Mouse (Mus musculus) midbrain, embryonic 15.5 days (tissue): ENCODE data around the gene Cilp. TPM values are rescaled to one million over a fixed set of nuclear protein-coding genes. Genes with fewer than 3 reads are reported as not detected.

Experiments used
- ATAC-seq: fragments of 200-750 bp; cut with Nextera tagmentation; replicated peaks from 2 replicates; pipeline ENCODE4 v1.8.0; 2017; ENCODE audit warnings: moderate TSS enrichment
- H3K27ac ChIP-seq: fragments of 300-500 bp; sonication (generic); 2 replicates; pipeline ENCODE4 v1.5.1; 2015; ENCODE audit warnings: mild to moderate bottlenecking, inconsistent platforms
- H3K27me3 ChIP-seq: fragments of 300-500 bp; sonication (generic); replicated peaks from 2 replicates; pipeline ENCODE4 v1.6.1; 2015; ENCODE audit warnings: inconsistent platforms
- H3K36me3 ChIP-seq: fragments of 300-500 bp; sonication (generic); replicated peaks from 2 replicates; pipeline ENCODE4 v1.6.1; 2015; ENCODE audit warnings: inconsistent platforms
- H3K4me1 ChIP-seq: fragments of 300-500 bp; sonication (generic); 2 replicates; pipeline ENCODE4 v1.6.1; 2015; ENCODE audit warnings: inconsistent platforms
- H3K4me2 ChIP-seq: fragments of 300-500 bp; sonication (generic); 2 replicates; pipeline ENCODE4 v1.6.1; 2015; ENCODE audit warnings: inconsistent platforms, mild to moderate bottlenecking, moderate library complexity
- H3K4me3 ChIP-seq: fragments of 300-500 bp; sonication (generic); 2 replicates; pipeline ENCODE4 v1.5.1; 2015; ENCODE audit warnings: mild to moderate bottlenecking, inconsistent platforms
- H3K9ac ChIP-seq: fragments of 300-500 bp; sonication (generic); 2 replicates; pipeline ENCODE4 v1.6.1; 2015; ENCODE audit warnings: mild to moderate bottlenecking, inconsistent platforms
- H3K9me3 ChIP-seq: fragments of 300-500 bp; sonication (generic); 2 replicates; pipeline ENCODE4 v1.6.1; 2016; ENCODE audit warnings: inconsistent platforms
- WGBS: fragments of 180-500 bp; shearing (Covaris S2); methylation state at CpG from one replicate; pipeline ENCODE4 v1.1.7; 2015; ENCODE audit warnings: mixed read lengths; 5-methylcytosine and 5-hydroxymethylcytosine counted together
- polyA plus RNA-seq: library from polyadenylated mRNA; unstranded; fragments of >200 nt; fragmentation: Nextera tagmentation; extraction: Ambion mirVana; gene quantifications from 2 replicates; pipeline ENCODE4 v1.2.1, GENCODE M21; 2015

The Cilp gene
- polyA plus RNA-seq, 1 experiment from 2014 or later = 0.26 TPM

- Histone ChIP-seq H3K4me3 (no peak overlapping the region), H3K9ac (no peak overlapping the region), H3K36me3 (peaks cover 26% of the 10 kb centered on the region), H3K4me2 (no peak overlapping the region), H3K4me1 (no peaks in the 10 kb centered on the region), H3K27ac (no peak overlapping the region), H3K9me3 (no peaks in the 10 kb centered on the region), H3K27me3 (no peaks in the 10 kb centered on the region)
- 82% methylated on average over 4 of the region's 4 CpGs for WGBS
- ATAC-seq = no peak
Observed at GRCm38 (mm10) chr9:65304300-65304699, 39.3 kb downstream of the Cilp start.

- no peak for ATAC-seq
- Histone ChIP-seq H3K9ac (no peak overlapping the region), H3K4me1 (no peaks in the 10 kb centered on the region), H3K27me3 (no peaks in the 10 kb centered on the region), H3K36me3 (peaks cover 26% of the 10 kb centered on the region), H3K4me3 (no peak overlapping the region), H3K9me3 (no peaks in the 10 kb centered on the region), H3K4me2 (no peak overlapping the region), H3K27ac (no peak overlapping the region)
- WGBS = 94% methylated on average over 2 of the region's 2 CpGs
Observed at GRCm38 (mm10) chr9:65306672-65307071, 41.7 kb downstream of the Cilp start.

GRCm38 (mm10) chr9:65308011-65308410 is 43.0 kb downstream of the Cilp start:
- Histone ChIP-seq H3K9me3 (no peaks in the 10 kb centered on the region), H3K4me1 (no peaks in the 10 kb centered on the region), H3K27me3 (no peaks in the 10 kb centered on the region), H3K36me3 (peaks cover 28% of the 10 kb centered on the region), H3K27ac (no peak overlapping the region), H3K9ac (no peak overlapping the region), H3K4me2 (no peak overlapping the region), H3K4me3 (no peak overlapping the region)
- WGBS = 97% methylated on average over 1 of the region's 1 CpGs
- ATAC-seq = no peak

- no peak overlapping the region for H3K4me3 ChIP-seq
Observed at GRCm38 (mm10) chr9:65312669-65313357, 47.8 kb downstream of the Cilp start.

GRCm38 (mm10) chr9:65313846-65314245 is 48.9 kb downstream of the Cilp start:
- H3K27ac ChIP-seq = no peak overlapping the region
- no peaks in the 10 kb centered on the region for H3K4me1 ChIP-seq
- no peaks in the 10 kb centered on the region for H3K9me3 ChIP-seq
- no peaks in the 10 kb centered on the region for H3K27me3 ChIP-seq
- no peak overlapping the region for H3K4me2 ChIP-seq
- 100% methylated on average over 1 of the region's 1 CpGs for WGBS
- peaks cover 35% of the 10 kb centered on the region for H3K36me3 ChIP-seq
- ATAC-seq = no peak
- H3K9ac ChIP-seq = no peak overlapping the region
- H3K4me3 ChIP-seq = no peak overlapping the region

More at GRCm38 (mm10) chr9:65312669-65313357, 47.8 kb downstream of the Cilp start:
- H3K9me3 ChIP-seq = no peaks in the 10 kb centered on the region
- H3K36me3 ChIP-seq = peaks cover 34% of the 10 kb centered on the region
- H3K9ac ChIP-seq = no peak overlapping the region
- H3K4me2 ChIP-seq = no peak overlapping the region
- 93% methylated on average over 4 of the region's 4 CpGs for WGBS
- no peak for ATAC-seq
- H3K4me1 ChIP-seq = no peaks in the 10 kb centered on the region
- no peak overlapping the region for H3K27ac ChIP-seq
- H3K27me3 ChIP-seq = no peaks in the 10 kb centered on the region

- Histone ChIP-seq H3K27ac (no peak overlapping the region), H3K4me3 (no peak overlapping the region), H3K4me2 (no peak overlapping the region), H3K36me3 (peaks cover 47% of the 10 kb centered on the region), H3K27me3 (no peaks in the 10 kb centered on the region), H3K9me3 (no peaks in the 10 kb centered on the region), H3K4me1 (no peaks in the 10 kb centered on the region), H3K9ac (no peak overlapping the region)
- no peak for ATAC-seq
- WGBS = 91% methylated on average over 11 of the region's 11 CpGs
Observed at GRCm38 (mm10) chr9:65322255-65322900, 57.4 kb downstream of the Cilp start.

GRCm38 (mm10) chr9:65325971-65326370 is 61.0 kb downstream of the Cilp start:
- H3K36me3 ChIP-seq = peaks cover 41% of the 10 kb centered on the region
- H3K4me3 ChIP-seq = no peak overlapping the region
- no peak overlapping the region for H3K4me2 ChIP-seq
- H3K4me1 ChIP-seq = no peaks in the 10 kb centered on the region
- no peak overlapping the region for H3K27ac ChIP-seq
- no peak for ATAC-seq
- no peaks in the 10 kb centered on the region for H3K27me3 ChIP-seq
- H3K9ac ChIP-seq = no peak overlapping the region
- H3K9me3 ChIP-seq = no peaks in the 10 kb centered on the region

GRCm38 (mm10) chr9:65327371-65327770 is 62.4 kb downstream of the Cilp start:
- ATAC-seq = no peak
- Histone ChIP-seq H3K9ac (no peak overlapping the region), H3K27ac (no peak overlapping the region), H3K36me3 (peaks cover 44% of the 10 kb centered on the region), H3K27me3 (no peaks in the 10 kb centered on the region), H3K4me3 (no peak overlapping the region), H3K4me2 (no peak overlapping the region), H3K9me3 (no peaks in the 10 kb centered on the region), H3K4me1 (no peaks in the 10 kb centered on the region)
- 93% methylated on average over 2 of the region's 2 CpGs for whole genome bisulfite sequencing

Other genes with a start within 250 kb of the Cilp start
- gene Hacd3, start 243.5 kb upstream of the Cilp start, polyA plus RNA-seq = 210 and 217 TPM in 2 replicates
- 38.9 and 42.5 TPM in 2 replicates for gene Dpp8, start 232.8 kb upstream of the Cilp start, polyA plus RNA-seq
- gene Igdcc4, start 163.7 kb upstream of the Cilp start, polyA plus RNA-seq = 16.8 and 17.3 TPM in 2 replicates
- 12.8 and 14.1 TPM in 2 replicates for gene Igdcc3, start 124.0 kb upstream of the Cilp start, polyA plus RNA-seq
- gene Parp16, start 69.8 kb upstream of the Cilp start, polyA plus RNA-seq = 6.8 and 7.6 TPM in 2 replicates
- gene Clpx, start 29.1 kb downstream of the Cilp start, polyA plus RNA-seq = 40.4 and 42.8 TPM in 2 replicates
- 8.1 and 9.5 TPM in 2 replicates for gene Pdcd7, start 80.9 kb downstream of the Cilp start, polyA plus RNA-seq
- gene Ubap1l, start 95.9 kb downstream of the Cilp start, polyA plus RNA-seq = 2.7 and 2.9 TPM in 2 replicates
- gene Kbtbd13, start 126.5 kb downstream of the Cilp start, polyA plus RNA-seq = 0.56 and 0.60 TPM in 2 replicates
- 7.3 and 7.4 TPM in 2 replicates for gene Rasl12, start 133.3 kb downstream of the Cilp start, polyA plus RNA-seq
- gene Slc51b, start 157.8 kb downstream of the Cilp start, polyA plus RNA-seq = not detected in 2 replicates
- gene Mtfmt, start 170.6 kb downstream of the Cilp start, polyA plus RNA-seq = 21.4 and 24.7 TPM in 2 replicates
- gene Spg21, start 195.8 kb downstream of the Cilp start, polyA plus RNA-seq = 115 and 133 TPM in 2 replicates